Mouse (Mus musculus) liver, embryonic 16.5 days (tissue): Measurements from ENCODE around the gene Klri1. TPM values are rescaled to one million over a fixed set of nuclear protein-coding genes. Genes with fewer than 3 reads are reported as not detected.
"Not testable (repeated sequence)": the region's sequence is repeated elsewhere in the genome, so short reads cannot be mapped to it uniquely, and the experiment has no call there.

Experiments
- ATAC-seq: fragments of 200-750 bp; cut with Nextera tagmentation; 2 replicates; pipeline ENCODE4 v1.8.0; 2017; ENCODE audit warnings: low read depth, mild to moderate bottlenecking, moderate number of reproducible peaks, moderate library complexity
- H3K27ac ChIP-seq: fragments of 300-500 bp; sonication (generic); 2 replicates; pipeline ENCODE4 v1.5.1; 2014; ENCODE audit warnings: mild to moderate bottlenecking, low read length
- H3K27me3 ChIP-seq: fragments of 300-500 bp; sonication (generic); 2 replicates; pipeline ENCODE4 v1.6.1; 2014; ENCODE audit warnings: low read depth, low read length, mixed read lengths; ENCODE audit not compliant: control insufficient read depth, insufficient read depth
- H3K36me3 ChIP-seq: fragments of 300-500 bp; sonication (generic); 2 replicates; pipeline ENCODE4 v1.6.1; 2014; ENCODE audit warnings: mild to moderate bottlenecking; ENCODE audit not compliant: control insufficient read depth, insufficient read depth
- H3K4me1 ChIP-seq: fragments of 300-500 bp; sonication (generic); 2 replicates; pipeline ENCODE4 v1.6.1; 2014; ENCODE audit warnings: low read depth, low read length, mixed read lengths; ENCODE audit not compliant: control insufficient read depth
- H3K4me2 ChIP-seq: fragments of 300-500 bp; sonication (generic); 2 replicates; pipeline ENCODE4 v1.6.1; 2014; ENCODE audit warnings: low read depth, low read length, mixed read lengths
- H3K4me3 ChIP-seq: fragments of 300-500 bp; sonication (generic); 2 replicates; pipeline ENCODE4 v1.5.1; 2014; ENCODE audit warnings: low read depth, mild to moderate bottlenecking, low read length
- H3K9ac ChIP-seq: fragments of 300-500 bp; sonication (generic); 2 replicates; pipeline ENCODE4 v1.6.1; 2014; ENCODE audit warnings: low read depth, low read length
- H3K9me3 ChIP-seq: fragments of 300-500 bp; sonication (generic); replicated peaks from 2 replicates; pipeline ENCODE4 v1.6.1; 2016; ENCODE audit warnings: low read length; ENCODE audit not compliant: control insufficient read depth
- WGBS: fragments of 180-500 bp; shearing (Covaris S2); extraction: QIAGEN DNeasy Blood & Tissue Kit; methylation state at CpG from one replicate; pipeline ENCODE4 v1.1.7; 2014; ENCODE audit not compliant: insufficient replicate concordance; 5-methylcytosine and 5-hydroxymethylcytosine counted together
- microRNA-seq: library from miRNA; unstranded; fragments of <30 nt; microRNA quantifications from one replicate; pipeline ENCODE4, GENCODE M21; 2016
- polyA plus RNA-seq: library from polyadenylated mRNA; unstranded; fragments of >200 nt; fragmentation: Nextera tagmentation; extraction: Ambion mirVana; gene quantifications from 2 replicates; pipeline ENCODE4 v1.2.1, GENCODE M21; 2015

The Klri1 gene
- polyA plus RNA-seq, 1 experiment from 2014 or later: 0.17 TPM

GRCm38 (mm10) chr6:129713566-129713965 is 3.4 kb downstream of the Klri1 start:
- Histone ChIP-seq H3K27ac (no peak overlapping the region), H3K4me3 (no peak overlapping the region), H3K27me3 (no peaks in the 10 kb centered on the region), H3K4me1 (no peaks in the 10 kb centered on the region), H3K9ac (no peak overlapping the region), H3K4me2 (no peak overlapping the region), H3K36me3 (no peaks in the 10 kb centered on the region), H3K9me3 (no peaks in the 10 kb centered on the region)
- whole genome bisulfite sequencing: 3% methylated on average over 1 of the region's 1 CpGs
- ATAC-seq: no peak

- H3K9ac ChIP-seq, H3K27ac ChIP-seq, H3K9me3 ChIP-seq, H3K4me3 ChIP-seq, H3K27me3 ChIP-seq, H3K4me1 ChIP-seq, ATAC-seq, H3K4me2 ChIP-seq, H3K36me3 ChIP-seq: not testable (repeated sequence)
- 42% methylated on average over 10 of the region's 10 CpGs for WGBS
Measured at GRCm38 (mm10) chr6:129691436-129691835, 25.5 kb downstream of the Klri1 start.

- WGBS: 36% methylated on average over 1 of the region's 1 CpGs
- H3K4me1 ChIP-seq: no peaks in the 10 kb centered on the region
- H3K4me3 ChIP-seq: no peak overlapping the region
- H3K9ac ChIP-seq: no peak overlapping the region
- no peak overlapping the region for H3K4me2 ChIP-seq
- ATAC-seq: 0 out of 2 replicates have a peak, but pooled peaks have one; percentile 27
- no peak overlapping the region for H3K27ac ChIP-seq
- no peaks in the 10 kb centered on the region for H3K27me3 ChIP-seq
- no peaks in the 10 kb centered on the region for H3K9me3 ChIP-seq
- H3K36me3 ChIP-seq: no peaks in the 10 kb centered on the region
Measured at GRCm38 (mm10) chr6:129680379-129680778, 36.6 kb downstream of the Klri1 start.

GRCm38 (mm10) chr6:129678873-129679272 is 38.1 kb downstream of the Klri1 start, which contains the start of gene Klrc1:
TSS of gene Klrc1 (minus strand) at chr6:129678973.
- no peaks in the 10 kb centered on the region for H3K9me3 ChIP-seq
- WGBS: 60% methylated on average over 3 of the region's 3 CpGs
- no peak for ATAC-seq

GRCm38 (mm10) chr6:129661301-129661700 is 55.6 kb downstream of the Klri1 start:
- H3K4me3 ChIP-seq, H3K4me2 ChIP-seq, ATAC-seq, H3K4me1 ChIP-seq, H3K27me3 ChIP-seq, H3K9me3 ChIP-seq, H3K27ac ChIP-seq, H3K9ac ChIP-seq, H3K36me3 ChIP-seq: not testable (repeated sequence)
- WGBS: no CpG with 5 or more reads among the region's 3 CpGs

More at GRCm38 (mm10) chr6:129678873-129679272, 38.1 kb downstream of the Klri1 start, which contains the start of gene Klrc1:
- Histone ChIP-seq H3K4me3 (no peak within 1 kb of the TSS), H3K4me1 (no peaks in the 10 kb centered on the region), H3K9ac (no peak within 1 kb of the TSS), H3K36me3 (no peaks in the 10 kb centered on the region), H3K27ac (no peak within 1 kb of the TSS), H3K27me3 (no peaks in the 10 kb centered on the region), H3K4me2 (no peak within 1 kb of the TSS)

GRCm38 (mm10) chr6:129660589-129660988 is 56.3 kb downstream of the Klri1 start, which contains the start of gene Klrc2:
TSS of gene Klrc2 (minus strand) at chr6:129660689.
- ATAC-seq, H3K4me3 ChIP-seq, H3K4me1 ChIP-seq, H3K4me2 ChIP-seq, H3K27me3 ChIP-seq, H3K27ac ChIP-seq, H3K9me3 ChIP-seq, H3K36me3 ChIP-seq, H3K9ac ChIP-seq: not testable (repeated sequence)
- 61% methylated on average over 4 of the region's 4 CpGs for WGBS

Small RNA genes lying within 50 kb of the gene (microRNA-seq; reads per million reads assigned to microRNA genes)
- not detected for gene Mir680-1

Other genes starting within 250 kb of the Klri1 start
- gene Olr1, start 210.0 kb downstream of the Klri1 start, polyA plus RNA-seq: 1.2 and 1.3 TPM in 2 replicates
- 0.04 TPM in 1 of 2 replicates, not detected in the other for gene Tmem52b, start 204.6 kb downstream of the Klri1 start, polyA plus RNA-seq
- 28.4 and 28.6 TPM in 2 replicates for gene Gabarapl1, start 184.0 kb downstream of the Klri1 start, polyA plus RNA-seq
- gene Klre1, start 139.2 kb downstream of the Klri1 start, polyA plus RNA-seq: 0.13 TPM in 1 of 2 replicates, not detected in the other
- gene Klrd1, start 125.3 kb downstream of the Klri1 start, polyA plus RNA-seq: 0.68 and 1.0 TPM in 2 replicates
- gene Klrk1, start 93.3 kb downstream of the Klri1 start, polyA plus RNA-seq: 0.68 and 0.77 TPM in 2 replicates
- not detected in 2 replicates for gene Klrc3, start 73.8 kb downstream of the Klri1 start, polyA plus RNA-seq
- 0.05 TPM in 1 of 2 replicates, not detected in the other for gene Klrc2, start 56.4 kb downstream of the Klri1 start, polyA plus RNA-seq
- gene Klrc1, start 38.2 kb downstream of the Klri1 start, polyA plus RNA-seq: 0.39 and 0.45 TPM in 2 replicates
- 0.02 and 0.07 TPM in 2 replicates for gene Klri2, start 23.4 kb upstream of the Klri1 start, polyA plus RNA-seq
- gene Gm156, start 67.1 kb upstream of the Klri1 start, polyA plus RNA-seq: not detected in 2 replicates
- not detected in 2 replicates for gene Gm17631, start 145.5 kb upstream of the Klri1 start, polyA plus RNA-seq
- 0.37 and 0.38 TPM in 2 replicates for gene Klra17, start 159.5 kb upstream of the Klri1 start, polyA plus RNA-seq
- 0.12 and 0.22 TPM in 2 replicates for gene Klra5, start 200.5 kb upstream of the Klri1 start, polyA plus RNA-seq